Mouse (Mus musculus) left cerebral cortex, postnatal 14 days (tissue): ENCODE data around the gene Fignl2. TPM values are rescaled to one million over a fixed set of nuclear protein-coding genes. Genes with fewer than 3 reads are reported as not detected.

Source experiments
- DNase-seq, 2 experiments: peaks; one replicate each; pipeline ENCODE4 v3.0.0; 2021 to 2022; ENCODE audit warnings: low spot score in 2 of 2, mixed read lengths in 1 of 2
- intact Hi-C: fragments of 180-260 bp; cut with DNase I; formaldehyde crosslinking; loops from one replicate; pipeline ENCODE4 v1.15.1; 2025
- total RNA-seq, 2 experiments: library from RNA; stranded (reverse); gene quantifications; 2 replicates each; pipeline ENCODE4 v1.2.3; 2021

Fignl2 gene
- total RNA-seq, 2 experiments from 2014 or later: 0.99 to 1.5 TPM

DNA sequence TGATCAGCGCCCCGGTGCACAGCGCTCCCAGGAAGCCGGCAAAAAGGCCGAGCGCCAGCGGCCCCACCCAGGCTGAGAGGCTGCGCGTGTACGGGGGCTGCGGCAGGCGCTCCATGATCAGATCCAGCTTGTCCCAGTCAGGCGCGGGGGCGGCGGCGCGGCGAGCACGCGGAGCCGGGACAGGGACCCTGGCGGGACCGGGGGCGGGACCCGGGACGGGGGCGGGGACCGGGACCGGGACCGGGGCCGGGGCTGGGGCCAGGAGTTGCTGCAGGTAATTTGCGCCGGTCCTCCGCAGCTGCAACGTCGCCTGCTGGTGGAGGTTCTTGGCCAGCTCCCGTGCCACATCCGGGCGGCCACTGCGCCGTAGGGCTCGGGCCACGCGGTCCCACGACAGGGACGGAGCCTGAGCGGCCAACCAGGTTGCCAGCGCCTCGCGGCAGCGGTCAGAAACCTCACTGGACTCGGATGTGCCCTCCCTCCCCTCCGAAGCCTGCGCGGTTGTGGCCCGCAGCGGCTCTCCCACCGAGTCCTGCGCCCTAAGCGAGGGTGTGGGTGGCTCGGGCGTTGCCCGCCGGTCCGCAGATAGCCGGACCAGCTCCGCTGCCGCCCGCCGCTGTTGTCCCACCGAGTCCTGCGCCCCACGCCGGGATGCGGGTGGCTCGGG, 31.7 kb downstream of the Fignl2 start:
- DNase-seq: peak; percentile 43 to 56
- intact Hi-C loops: no loop called here

DNA sequence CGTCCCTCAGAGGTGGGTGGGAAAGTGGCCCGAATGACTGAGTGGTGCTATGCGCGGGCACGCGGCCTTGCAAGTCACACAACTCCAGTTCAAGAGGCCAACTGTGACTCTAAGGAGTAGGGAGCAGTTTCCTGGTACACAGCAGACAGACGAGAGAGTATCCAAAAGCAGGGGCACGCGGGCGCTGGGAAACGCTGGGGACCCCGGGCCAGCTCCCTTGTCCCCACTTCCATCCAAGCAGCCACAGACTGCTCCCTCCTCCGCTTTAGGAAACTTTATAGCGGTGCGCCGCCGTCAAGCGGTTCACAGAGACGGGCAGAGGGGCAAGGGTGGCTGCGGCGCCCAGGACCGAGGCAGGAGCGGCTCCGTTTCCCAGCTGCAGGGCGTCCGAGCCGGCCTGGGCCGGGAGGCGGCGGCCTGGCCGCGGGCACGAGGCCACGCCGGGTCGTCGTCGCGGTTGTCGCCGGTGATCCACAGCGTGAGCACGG, 32.3 kb downstream of the Fignl2 start:
- no peak for DNase-seq

DNA sequence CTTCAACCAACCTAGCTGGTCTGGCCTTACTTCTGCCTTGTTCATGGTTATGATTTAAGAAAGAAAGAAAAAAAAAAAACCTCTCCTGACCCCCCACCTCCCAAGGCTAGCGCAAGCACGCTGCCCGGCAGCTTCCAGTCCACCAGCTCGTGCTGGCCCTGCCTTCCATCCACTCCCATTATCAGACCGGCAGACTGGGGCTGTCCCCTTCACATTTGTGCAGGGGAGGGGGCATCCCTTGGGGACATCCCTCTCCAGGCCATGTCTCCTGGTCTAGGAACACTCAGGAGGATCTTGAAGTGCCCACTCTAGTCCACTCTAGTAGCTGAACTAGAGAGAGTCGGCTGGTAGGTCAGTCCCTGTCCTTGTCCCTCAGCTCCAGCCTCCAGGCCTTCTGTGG, 33.8 kb downstream of the Fignl2 start:
- no peak for DNase-seq
- intact Hi-C loops: loop anchor here (5.0 kb wide), 1 partner anchor 282 kb away; the partner anchor contains the start of gene Slc4a8

More for the DNA sequence above, 32.3 kb downstream of the Fignl2 start:
- intact Hi-C loops: no loop called here

DNA sequence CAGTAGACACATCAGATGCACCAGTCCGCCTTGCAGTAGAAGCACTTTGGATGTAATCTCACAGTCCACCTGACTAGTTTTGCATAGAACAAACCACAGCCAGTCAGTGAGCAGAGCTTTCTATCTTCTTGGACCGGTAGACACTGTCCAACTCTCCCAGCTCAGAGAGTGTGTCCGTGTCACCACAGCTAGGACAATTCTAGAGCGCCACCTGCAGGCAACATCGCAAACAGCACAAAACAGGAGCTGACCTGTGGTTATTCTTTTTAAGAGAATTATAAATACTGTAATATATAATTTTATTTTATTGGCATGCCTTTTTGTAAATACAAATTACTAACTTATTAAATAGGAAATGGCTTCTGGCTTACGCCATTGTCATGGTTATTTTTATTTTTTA, 35.8 kb downstream of the Fignl2 start:
- peak; percentile 68 to 80 for DNase-seq
- intact Hi-C loops: loop anchor here (5.0 kb wide), 1 partner anchor 280 kb away; the partner anchor contains the start of gene Slc4a8

DNA sequence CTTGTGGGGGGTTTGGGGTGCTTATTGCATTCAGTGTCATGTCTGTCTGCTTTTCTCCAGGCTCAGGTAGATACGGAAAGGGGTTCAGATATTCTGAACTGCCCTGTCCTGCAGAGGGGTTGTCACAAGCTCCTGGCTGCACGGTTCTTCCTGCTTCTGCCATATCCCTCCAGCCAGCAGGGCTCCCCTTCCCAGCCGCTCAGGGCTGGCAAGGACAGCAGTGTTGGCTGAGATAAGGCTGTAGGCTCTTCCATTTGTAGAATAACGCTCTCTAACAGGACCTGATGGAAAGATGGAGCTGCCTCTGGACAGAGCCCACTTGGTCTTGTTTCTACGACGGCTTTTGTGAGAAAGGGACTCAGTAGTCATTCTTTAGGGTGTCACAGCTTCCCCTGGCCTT, 36.4 kb downstream of the Fignl2 start:
- intact Hi-C loops: loop anchor here (5.0 kb wide), 1 partner anchor 280 kb away; the partner anchor contains the start of gene Slc4a8
- no peak for DNase-seq

GRCm38 (mm10) chr15:101039651-101040050, 38.7 kb downstream of the Fignl2 start:
- intact Hi-C loops: loop anchor here (5.0 kb wide), 1 partner anchor 277 kb away; the partner anchor contains the start of gene Slc4a8
- peak in 1 of 2 experiments; percentile 30 for DNase-seq

GRCm38 (mm10) chr15:101028960-101029359, 49.4 kb downstream of the Fignl2 start:
- intact Hi-C loops: no loop called here
- DNase-seq: no peak

GRCm38 (mm10) chr15:101011352-101011751, 67.0 kb downstream of the Fignl2 start:
- DNase-seq: no peak
- intact Hi-C loops: no loop called here

DNA sequence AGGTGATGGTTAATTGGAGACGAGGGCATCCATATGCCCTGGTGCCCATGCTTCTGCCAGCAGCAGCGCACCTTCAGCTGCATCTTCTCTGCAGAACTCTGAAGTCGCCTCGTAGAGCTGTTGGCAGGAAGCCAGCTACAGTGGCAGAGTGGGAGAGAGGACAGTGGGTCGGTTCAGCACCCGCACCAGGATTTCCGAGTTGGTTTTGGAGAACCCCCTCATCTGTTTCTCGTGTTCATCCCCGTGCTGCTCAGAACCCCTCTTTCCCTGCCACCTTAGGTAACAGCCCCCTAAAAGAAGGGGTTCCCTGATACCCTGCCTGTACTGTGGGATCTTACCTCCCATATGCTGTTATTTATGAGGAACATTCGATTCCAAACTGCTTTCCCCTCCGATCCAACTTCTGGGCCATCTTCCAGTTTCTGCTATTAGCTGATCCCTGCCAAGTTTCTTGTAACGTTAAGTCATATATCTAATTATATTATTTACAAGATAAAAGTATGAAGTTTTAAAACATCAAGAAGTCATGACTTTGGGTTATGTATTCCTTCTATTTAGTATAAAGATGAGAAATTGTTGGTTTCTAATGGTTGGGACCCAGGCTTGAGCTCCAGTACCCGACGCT, 69.9 kb downstream of the Fignl2 start:
- intact Hi-C loops: no loop called here
- peak; percentile 53 to 54 for DNase-seq

DNA sequence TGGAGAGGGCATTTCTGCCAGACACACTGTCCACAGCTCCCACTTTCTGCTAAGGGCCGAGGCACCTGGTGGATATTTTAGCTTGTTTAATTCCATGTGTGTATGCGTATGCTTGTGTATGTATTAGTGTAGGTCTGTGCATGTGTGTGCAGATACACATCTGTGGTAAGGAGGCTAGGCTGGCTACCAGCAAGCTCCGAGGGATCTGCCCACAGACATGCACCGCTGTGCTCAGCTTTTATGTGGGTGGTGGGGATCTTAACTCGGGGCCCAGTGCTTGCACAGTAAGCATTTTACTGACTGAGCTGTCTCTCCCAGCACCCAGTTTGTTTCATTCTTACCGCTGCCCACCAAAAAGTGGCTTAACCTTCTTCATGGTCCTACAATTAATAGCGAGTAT, 71.1 kb downstream of the Fignl2 start:
- DNase-seq: peak in 1 of 2 experiments; percentile 40
- intact Hi-C loops: no loop called here

DNA sequence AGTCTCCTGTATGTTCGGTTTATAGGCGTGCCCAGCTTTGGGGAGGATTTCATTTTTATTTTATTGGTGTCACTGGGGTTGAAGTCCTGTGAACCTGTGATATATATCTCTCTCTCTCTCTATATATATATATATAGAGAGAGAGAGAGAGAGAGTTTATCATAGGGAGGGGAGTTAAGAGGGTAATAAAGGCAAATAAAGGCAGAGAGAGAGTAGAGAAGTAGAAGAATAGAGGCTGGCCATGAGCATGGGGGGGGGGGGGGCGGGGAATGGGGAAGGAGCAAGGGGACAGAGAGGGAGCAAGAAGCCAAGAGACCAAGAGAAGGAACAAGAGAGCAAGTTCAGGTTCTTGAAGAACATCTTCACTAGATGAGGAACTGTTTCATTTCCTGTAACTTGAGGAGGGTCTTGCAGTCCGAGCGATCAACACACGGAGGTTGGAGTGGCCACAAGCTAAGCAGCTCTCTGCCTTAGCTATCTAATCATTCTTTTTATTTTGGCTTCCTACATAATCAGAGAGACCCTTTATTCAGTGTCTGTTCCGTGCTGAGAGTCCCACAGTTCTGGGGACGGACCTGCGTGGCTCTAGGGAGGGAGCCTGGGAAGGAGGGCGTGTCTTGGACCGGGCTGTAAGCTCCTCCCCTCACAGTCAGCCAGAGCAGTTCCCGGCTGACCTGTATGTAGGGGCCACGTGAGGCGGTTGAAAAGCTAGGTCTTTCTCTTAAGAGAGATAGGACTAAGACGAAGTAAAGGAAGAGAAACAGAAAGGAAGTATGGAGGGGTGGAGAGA, 71.9 kb downstream of the Fignl2 start:
- intact Hi-C loops: no loop called here
- DNase-seq: no peak

- peak; percentile 65 to 77 for DNase-seq
- intact Hi-C loops: no loop called here
These were observed 72.7 kb downstream of the Fignl2 start for GRCm38 (mm10) chr15:101005717-101006116.

DNA sequence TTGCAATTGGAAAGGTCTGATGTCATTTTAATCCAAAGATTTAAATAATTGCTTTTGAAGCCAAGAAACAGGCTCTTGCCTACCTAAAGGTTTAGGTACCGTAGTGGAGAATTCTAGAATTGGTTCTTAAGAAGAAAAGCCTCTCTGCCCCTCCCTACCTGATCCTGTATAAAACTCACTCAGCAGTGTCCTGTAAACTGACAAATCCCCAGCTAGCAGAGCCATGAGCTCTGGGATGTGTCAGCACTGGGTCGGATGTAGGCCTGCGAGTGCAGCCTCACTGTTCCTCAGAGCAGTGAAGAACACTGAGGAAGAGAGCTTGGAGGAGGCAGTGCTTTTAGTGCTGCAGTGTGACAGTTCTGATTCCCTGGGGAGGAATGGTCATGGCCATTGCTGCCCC, 73.8 kb downstream of the Fignl2 start:
- intact Hi-C loops: no loop called here
- DNase-seq: no peak

- DNase-seq: no peak
- intact Hi-C loops: no loop called here
These were observed 75.9 kb downstream of the Fignl2 start for GRCm38 (mm10) chr15:101002466-101002865.

- intact Hi-C loops: no loop called here
- no peak for DNase-seq
These were observed 76.7 kb downstream of the Fignl2 start for GRCm38 (mm10) chr15:101001685-101002084.

Other genes starting within 250 kb of the Fignl2 start
- gene Scn8a, start 208.7 kb downstream of the Fignl2 start, total RNA-seq: 100 to 1,000 TPM; 203 to 219 TPM
- gene Gm47841, start 31.2 kb downstream of the Fignl2 start, total RNA-seq: not detected
- under 1 TPM in 1 of 2 experiments, not detected in 1; 0.21 TPM for gene Ankrd33, start 37.2 kb upstream of the Fignl2 start, total RNA-seq
- 10 to 100 TPM; 12.9 to 17.1 TPM for gene Acvrl1, start 50.0 kb upstream of the Fignl2 start, total RNA-seq
- gene Acvr1b, start 95.5 kb upstream of the Fignl2 start, total RNA-seq: 100 to 1,000 TPM; 112 to 121 TPM
- gene Grasp, start 145.6 kb upstream of the Fignl2 start, total RNA-seq: 10 to 100 TPM; 58.2 to 67.1 TPM
- 10 to 100 TPM; 65.6 to 78.4 TPM for gene Nr4a1, start 175.7 kb upstream of the Fignl2 start, total RNA-seq
- 10 to 100 TPM; 38.5 to 43.2 TPM for gene Atg101, start 205.7 kb upstream of the Fignl2 start, total RNA-seq
- gene 6030408B16Rik, start 214.6 kb upstream of the Fignl2 start, total RNA-seq: under 1 TPM; 0.24 to 0.49 TPM